Mouse (Mus musculus) spleen, adult 2 months (tissue): ENCODE measurements around the gene Ube2g1. TPM values are rescaled to one million over a fixed set of nuclear protein-coding genes. Genes with fewer than 3 reads are reported as not detected.

ENCODE experiments used
- DNase-seq, 2 experiments: peaks; one replicate each; pipeline versions ENCODE4 v3.0.0 to v3.0.0-alpha.2; 2012 to 2021; ENCODE audit warnings: low spot score in 2 of 2, low read depth in 1 of 2
- H3K27ac ChIP-seq: fragments of 200-500 bp; 2 replicates; pipeline ENCODE4 v1.5.1; 2012; ENCODE audit warnings: low read length, inconsistent platforms; ENCODE audit not compliant: insufficient read depth
- H3K27me3 ChIP-seq: fragments of 200-500 bp; 2 replicates; pipeline ENCODE4 v1.6.1; 2012; ENCODE audit warnings: mild to moderate bottlenecking, moderate library complexity, low read length, inconsistent platforms; ENCODE audit not compliant: control insufficient read depth, insufficient read depth
- H3K36me3 ChIP-seq: fragments of 200-500 bp; 2 replicates; pipeline ENCODE4 v1.6.1; 2012; ENCODE audit warnings: mild to moderate bottlenecking, low read length, inconsistent platforms; ENCODE audit not compliant: control insufficient read depth, insufficient read depth
- H3K4me1 ChIP-seq: fragments of 200-500 bp; 2 replicates; pipeline ENCODE4 v1.6.1; 2011; ENCODE audit warnings: inconsistent platforms; ENCODE audit not compliant: control insufficient read depth, insufficient read depth, insufficient read length
- H3K4me3 ChIP-seq: fragments of 200-500 bp; 2 replicates; pipeline ENCODE4 v1.5.1; 2011; ENCODE audit warnings: mild to moderate bottlenecking, inconsistent platforms; ENCODE audit not compliant: insufficient read depth, insufficient read length; ENCODE audit errors: extremely low read depth
- CTCF ChIP-seq: fragments of 200-500 bp; IDR thresholded peaks from 2 replicates; pipeline ENCODE4 v1.5.1; 2011; ENCODE audit warnings: mild to moderate bottlenecking, inconsistent platforms; ENCODE audit not compliant: insufficient read depth, insufficient read length, insufficient replicate concordance; ENCODE audit errors: extremely low read depth
- POLR2A ChIP-seq: fragments of 200-500 bp; IDR thresholded peaks from 2 replicates; pipeline ENCODE4 v1.6.1; 2011; ENCODE audit warnings: low read depth, low read length, inconsistent platforms
- WGBS: fragments of 180-500 bp; shearing (Covaris S2); methylation state at CpG from one replicate; pipeline ENCODE4 v1.1.7; 2018; 5-methylcytosine and 5-hydroxymethylcytosine counted together
- polyA plus RNA-seq: library from polyadenylated mRNA; depleted of rRNA; stranded (reverse); fragments of >200 nt; gene quantifications from 2 replicates; pipeline ENCODE4 v1.2.3, GENCODE M21; 2012

Ube2g1 gene
- polyA plus RNA-seq, 1 experiment = 5.3 TPM

DNA sequence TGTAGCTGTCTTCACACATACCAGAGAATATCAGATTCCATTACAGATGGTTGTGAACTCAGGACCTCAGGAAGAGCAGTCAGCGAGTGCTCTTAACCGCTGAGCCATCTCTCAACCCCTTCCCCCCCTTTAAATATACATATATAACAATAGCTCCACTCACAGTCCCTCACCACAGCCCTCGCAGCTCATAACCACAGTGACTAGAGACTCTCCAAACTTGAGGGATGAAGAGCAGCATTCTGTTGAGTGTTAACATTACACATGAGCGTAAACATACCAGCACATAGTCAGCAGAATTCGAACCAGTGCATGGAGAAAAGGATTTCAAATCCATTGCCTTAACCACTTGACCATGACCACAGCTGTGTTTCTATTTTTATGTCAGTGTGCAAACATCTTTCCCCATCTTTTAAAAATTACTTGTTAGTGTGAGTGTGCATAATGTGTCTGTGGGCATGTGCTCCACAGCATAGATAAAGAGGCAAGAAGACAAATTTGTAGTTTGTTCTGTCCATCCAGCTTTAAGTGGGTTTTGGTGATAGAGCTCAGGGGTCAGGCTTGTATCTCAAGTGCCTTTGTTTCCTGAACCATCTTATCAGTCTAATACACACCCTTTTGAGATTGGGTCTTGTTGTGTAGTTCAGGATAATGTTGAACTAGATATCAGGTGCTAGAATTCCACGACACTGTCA is 64.4 kb downstream of the Ube2g1 start:
- no peaks in the 10 kb centered on the region for H3K27me3 ChIP-seq
- DNase-seq = no peak
- no peak overlapping the region for H3K4me3 ChIP-seq
- no peaks in the 10 kb centered on the region for H3K36me3 ChIP-seq
- H3K27ac ChIP-seq = no peak overlapping the region
- TF ChIP-seq CTCF = no peak
- no peak for TF ChIP-seq POLR2A
- H3K4me1 ChIP-seq = peaks cover 7% of the 10 kb centered on the region; the same call in 1 of the 2 replicates
- WGBS = 39% methylated on average over 6 of the region's 6 CpGs

DNA sequence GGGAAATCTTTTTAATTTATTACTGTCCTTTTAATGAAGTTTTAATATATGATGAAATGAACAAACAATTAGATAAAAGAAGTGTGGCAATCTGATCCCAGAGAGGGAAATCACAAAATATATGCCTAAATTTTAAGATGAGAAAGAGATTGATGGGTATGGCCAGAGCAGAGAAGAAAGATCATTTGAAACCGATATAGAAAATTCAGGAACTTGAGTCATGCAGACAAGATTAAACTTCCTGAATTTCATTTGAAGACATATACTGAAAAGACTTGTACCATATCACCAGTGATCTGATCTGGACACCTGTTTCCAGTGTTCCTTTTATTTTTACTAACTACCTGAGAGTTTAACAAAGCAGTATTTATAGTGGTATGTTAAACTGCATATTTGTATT is 65.4 kb downstream of the Ube2g1 start:
- Histone ChIP-seq H3K4me3 (no peak overlapping the region), H3K36me3 (no peaks in the 10 kb centered on the region), H3K4me1 (peaks cover 7% of the 10 kb centered on the region; the same call in 1 of the 2 replicates), H3K27me3 (no peaks in the 10 kb centered on the region), H3K27ac (no peak overlapping the region)
- no peak for DNase-seq
- WGBS = 15% methylated on average over 1 of the region's 1 CpGs
- TF ChIP-seq CTCF (no peak), POLR2A (no peak)

DNA sequence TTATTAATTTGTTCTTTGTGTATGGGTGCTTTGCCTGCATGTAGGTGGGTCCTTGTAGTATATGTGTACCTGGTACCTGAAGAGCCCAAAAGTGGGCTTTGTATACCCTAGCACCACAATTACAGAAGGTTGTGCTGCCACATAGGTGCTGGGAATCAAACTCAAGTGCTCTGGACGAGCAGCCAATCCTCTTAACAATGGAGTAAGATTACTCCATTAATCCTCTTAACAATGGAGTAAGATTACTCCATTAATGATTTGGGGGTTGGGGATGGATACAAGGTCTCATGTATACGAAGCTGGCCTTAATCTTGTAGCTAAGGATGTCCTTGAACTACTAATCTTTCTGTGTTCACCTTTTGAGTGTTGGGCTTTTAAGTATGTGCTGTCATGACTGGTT is 68.2 kb downstream of the Ube2g1 start:
- DNase-seq = no peak
- TF ChIP-seq CTCF (no peak), POLR2A (no peak)
- Histone ChIP-seq H3K4me3 (no peak overlapping the region), H3K4me1 (peaks cover 7% of the 10 kb centered on the region; the same call in 1 of the 2 replicates), H3K36me3 (peaks cover 1% of the 10 kb centered on the region; the same call in 1 of the 2 replicates), H3K27ac (no peak overlapping the region), H3K27me3 (no peaks in the 10 kb centered on the region)
- 91% methylated on average over 2 of the region's 2 CpGs for WGBS

DNA sequence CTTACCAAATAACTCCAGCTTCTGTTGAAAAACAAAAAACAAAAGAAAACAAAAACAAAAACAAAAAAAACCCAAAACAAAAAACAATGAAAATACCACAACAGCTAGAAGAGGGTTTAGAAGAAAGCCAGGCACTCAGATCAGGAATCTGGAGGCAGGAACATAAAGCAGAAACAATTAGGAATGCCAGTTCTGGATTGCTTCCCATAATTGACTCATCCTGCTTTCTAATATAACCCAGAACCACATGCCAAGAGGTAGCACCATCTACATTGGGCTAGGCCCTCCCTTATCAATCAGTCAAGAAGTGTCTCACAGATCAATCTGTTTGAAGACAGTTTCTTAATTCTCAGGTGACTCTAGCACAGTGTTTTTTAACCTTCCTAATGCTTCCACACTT is 73.6 kb downstream of the Ube2g1 start:
- no peaks in the 10 kb centered on the region for H3K4me1 ChIP-seq
- peaks cover 5% of the 10 kb centered on the region; the same call in 1 of the 2 replicates for H3K36me3 ChIP-seq

DNA sequence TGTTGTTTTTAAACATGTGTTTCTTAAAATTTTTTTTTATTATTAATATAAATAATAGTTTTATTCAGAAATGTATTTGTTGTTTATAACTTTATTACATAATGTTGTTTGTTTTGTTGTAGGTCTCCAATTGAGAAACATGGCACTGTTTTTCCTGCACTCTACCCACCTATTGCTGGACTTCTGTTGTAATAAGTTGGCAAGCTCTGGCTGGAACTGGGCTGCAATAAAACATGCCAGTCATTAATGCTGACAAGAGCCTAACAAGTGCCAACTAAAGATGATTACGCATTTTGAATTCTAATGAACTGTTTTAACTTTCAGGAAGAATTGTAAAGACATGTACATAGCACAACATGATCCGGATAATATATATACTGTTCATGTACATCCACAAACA is 76.3 kb downstream of the Ube2g1 start:
- WGBS = 98% methylated on average over 2 of the region's 2 CpGs
- Histone ChIP-seq H3K4me1 (no peaks in the 10 kb centered on the region), H3K27ac (no peak overlapping the region), H3K36me3 (peaks cover 4% of the 10 kb centered on the region; the same call in 1 of the 2 replicates), H3K27me3 (no peaks in the 10 kb centered on the region), H3K4me3 (no peak overlapping the region)
- no peak for TF ChIP-seq POLR2A
- no peak for DNase-seq

More for the DNA sequence above, 73.6 kb downstream of the Ube2g1 start:
- H3K4me3 ChIP-seq = no peak overlapping the region
- DNase-seq = no peak
- TF ChIP-seq POLR2A (no peak), CTCF (no peak)
- H3K27ac ChIP-seq = no peak overlapping the region
- no peaks in the 10 kb centered on the region for H3K27me3 ChIP-seq

DNA sequence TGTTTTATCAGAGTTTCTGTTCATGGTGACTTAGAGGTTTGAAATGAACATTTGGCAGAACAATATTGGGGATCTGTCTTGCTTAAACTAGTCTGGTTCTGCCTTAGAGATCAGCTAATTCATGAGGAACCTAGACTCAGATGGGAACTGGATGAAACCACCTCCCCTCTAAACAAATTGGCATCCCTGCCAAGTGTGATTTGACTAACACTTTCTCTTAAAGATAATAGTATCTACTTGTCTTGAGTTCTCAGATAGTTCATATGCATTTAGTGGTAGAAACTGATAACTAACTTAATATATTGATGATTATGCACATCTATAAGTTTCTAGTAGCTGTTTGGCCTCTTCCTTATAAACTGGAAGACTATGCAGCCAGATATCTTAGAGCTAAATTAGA is 79.6 kb downstream of the Ube2g1 start:
- no peak for TF ChIP-seq POLR2A
- Histone ChIP-seq H3K4me3 (no peak overlapping the region), H3K27me3 (no peaks in the 10 kb centered on the region), H3K36me3 (0 out of 2 replicates have a peak, but pooled peaks cover 1% of the 10 kb centered on the region), H3K4me1 (no peaks in the 10 kb centered on the region), H3K27ac (no peak overlapping the region)
- no peak for DNase-seq

DNA sequence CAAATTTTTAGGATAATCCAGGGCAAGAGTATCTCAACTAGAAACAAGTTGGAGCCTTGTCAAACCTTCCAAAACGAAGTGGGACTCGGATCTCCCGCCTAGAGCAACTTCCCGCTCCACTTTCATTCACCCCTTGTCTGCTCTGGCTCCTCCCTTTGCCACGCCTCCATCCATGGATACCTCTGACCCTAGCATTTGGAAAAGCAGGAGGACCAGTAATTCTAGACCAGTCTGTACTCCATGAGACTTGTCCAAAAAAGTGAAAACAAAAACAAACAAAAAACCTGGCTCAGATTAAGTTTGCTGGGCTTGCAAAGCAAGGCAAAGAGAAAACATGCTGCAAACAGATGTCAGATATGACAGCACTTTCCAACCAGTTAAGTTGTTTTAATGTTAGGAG is 81.2 kb downstream of the Ube2g1 start:
- Histone ChIP-seq H3K4me3 (no peak overlapping the region), H3K27ac (no peak overlapping the region), H3K27me3 (no peaks in the 10 kb centered on the region), H3K36me3 (0 out of 2 replicates have a peak, but pooled peaks cover 1% of the 10 kb centered on the region), H3K4me1 (peaks cover 8% of the 10 kb centered on the region; the same call in 1 of the 2 replicates)
- no peak for DNase-seq
- no peak for TF ChIP-seq CTCF
- no peak for TF ChIP-seq POLR2A
- 79% methylated on average over 5 of the region's 5 CpGs for WGBS
